Mouse (Mus musculus): Measurements from ENCODE around the gene Il1r1. TPM values are rescaled to one million over a fixed set of nuclear protein-coding genes. Genes with fewer than 3 reads are reported as not detected.

Gene Il1r1
- total RNA-seq, 2 experiments from 2014 or later, result 8.8 to 12.0 TPM

- no peak for DNase-seq
Measured at GRCm38 (mm10) chr1:40324457-40324856, 99.6 kb downstream of the Il1r1 start, which contains the start of gene Il1rl2. Il1rl2 (plus strand) TSS chr1:40324610.

- no peak for DNase-seq
Measured at GRCm38 (mm10) chr1:40324955-40325702, 100.2 kb downstream of the Il1r1 start.

DNA sequence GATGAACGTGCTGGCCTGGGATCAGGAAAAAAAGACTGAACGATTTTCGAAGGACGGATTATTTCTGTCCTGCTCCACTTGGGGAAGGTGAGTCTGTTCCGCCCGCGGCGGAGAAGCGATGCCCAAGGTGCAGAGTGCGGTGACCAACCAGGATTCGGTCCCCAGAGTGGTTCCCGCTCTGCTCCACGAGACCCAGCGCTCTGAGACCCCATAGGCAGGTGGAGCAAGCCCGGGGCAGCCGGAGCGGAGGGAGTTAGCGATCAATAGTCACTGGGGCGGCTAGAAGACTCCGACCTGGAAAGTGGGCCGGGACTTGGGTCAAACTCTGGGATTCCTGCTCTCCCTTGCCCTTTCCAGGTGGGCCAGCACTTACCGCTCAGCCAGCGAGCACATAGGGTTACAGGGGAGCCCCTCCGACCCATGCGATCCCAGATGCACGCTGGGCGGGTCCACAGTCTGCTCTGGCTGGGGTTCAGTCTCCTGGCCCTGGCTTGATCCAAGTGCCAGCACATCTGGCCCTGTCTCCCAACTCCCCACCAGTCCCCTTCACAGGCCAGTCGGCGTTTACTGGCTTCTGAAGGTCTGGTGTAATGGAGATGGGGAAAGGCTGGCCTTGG is 100.9 kb downstream of the Il1r1 start:
- DNase-seq, result no peak

DNA sequence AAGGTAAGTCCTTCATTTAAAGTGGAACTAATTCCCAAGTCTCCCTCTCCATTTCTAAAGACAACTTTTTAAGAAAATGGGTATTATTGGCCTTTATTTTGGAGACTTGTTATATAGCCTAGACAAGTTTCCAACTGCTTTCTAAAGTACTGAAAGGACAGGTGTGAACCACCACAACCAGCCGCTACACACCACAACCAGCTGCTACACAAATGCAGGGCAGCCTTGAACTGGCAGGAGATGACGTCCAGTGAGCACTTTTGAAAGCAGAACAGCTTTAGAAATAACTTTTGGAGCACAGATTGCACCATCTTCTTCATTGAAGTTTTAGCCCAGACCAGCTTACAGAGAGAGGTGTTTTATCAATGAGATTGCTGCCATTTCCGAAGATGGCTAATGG is 102.7 kb downstream of the Il1r1 start:
- DNase-seq, result no peak

DNA sequence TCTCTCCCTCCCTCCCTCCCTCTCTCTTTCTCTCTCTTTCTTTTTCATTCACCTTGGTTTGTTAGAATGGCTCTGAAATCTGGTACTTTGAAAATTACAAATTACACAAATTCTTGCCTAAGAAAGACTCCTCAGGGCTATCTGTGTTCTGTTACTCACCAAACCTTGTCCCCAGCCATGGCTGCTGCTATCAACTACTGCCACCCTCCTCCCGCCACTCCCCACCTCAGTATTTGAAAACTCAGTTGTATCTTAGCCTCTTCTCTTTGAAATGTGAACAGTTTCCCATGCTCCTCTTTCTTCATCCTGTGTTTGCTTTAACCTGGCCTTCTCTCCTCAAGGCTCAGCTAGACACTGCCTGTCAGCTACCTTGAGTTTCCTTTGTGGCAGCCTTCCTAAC is 104.6 kb downstream of the Il1r1 start:
- DNase-seq, result no peak

DNA sequence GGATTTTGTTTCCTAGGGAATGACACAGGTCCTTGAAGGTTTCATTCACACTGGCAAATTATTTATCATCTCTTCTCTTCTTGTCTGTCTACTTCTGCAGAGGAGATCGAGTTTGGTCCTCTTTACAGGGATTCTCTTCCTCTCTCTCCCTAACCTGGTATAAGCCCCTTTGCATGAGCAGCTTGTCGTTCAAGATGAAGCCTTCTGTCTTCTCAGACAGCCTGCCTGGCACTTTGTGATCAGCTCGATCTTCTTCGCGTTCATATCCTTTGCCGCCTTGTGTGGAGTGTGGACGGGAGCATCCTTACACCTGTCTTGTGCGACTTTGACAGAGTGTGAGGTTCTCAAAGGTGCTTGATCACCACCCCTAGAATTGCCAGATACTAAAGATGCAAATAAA is 105.3 kb downstream of the Il1r1 start:
- no peak for DNase-seq

- DNase-seq, result no peak
Measured at GRCm38 (mm10) chr1:40339346-40339745, 114.5 kb downstream of the Il1r1 start.

GRCm38 (mm10) chr1:40340102-40340501 is 115.2 kb downstream of the Il1r1 start:
- no peak for DNase-seq

DNA sequence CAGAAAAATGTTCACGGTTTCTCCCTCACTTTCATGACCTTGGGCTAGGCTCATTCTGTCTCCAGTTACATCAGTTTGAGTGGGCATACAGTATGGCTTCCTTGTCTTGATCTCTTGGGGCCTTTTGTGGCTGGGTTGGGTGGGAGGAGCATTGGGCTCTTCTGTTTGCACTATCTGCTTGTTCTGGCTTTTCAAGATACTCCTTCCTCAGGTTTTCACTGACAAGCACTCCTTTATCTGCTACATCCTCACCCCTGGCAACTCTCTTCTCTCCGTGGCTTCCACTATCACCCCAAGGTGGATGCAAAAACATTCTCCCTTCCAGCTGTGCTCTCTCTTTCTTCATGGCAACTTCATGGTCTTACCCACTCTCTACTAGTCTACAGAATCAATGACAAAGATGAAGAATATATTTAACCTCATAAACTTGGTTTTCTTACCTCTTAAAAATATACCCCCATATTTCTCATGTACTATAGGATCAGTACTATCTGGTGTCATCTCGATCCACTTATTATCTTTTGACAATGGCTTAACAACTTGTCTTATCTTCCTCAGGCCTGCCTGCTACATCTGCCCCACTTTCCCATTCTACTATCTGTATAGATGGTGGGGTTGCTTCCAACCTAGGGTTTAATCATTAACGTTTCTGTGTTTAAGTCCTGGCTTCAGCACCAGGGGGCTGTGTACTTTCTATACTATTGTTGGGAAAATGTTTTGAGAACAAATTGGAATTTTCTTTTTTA is 127.5 kb downstream of the Il1r1 start:
- no peak for DNase-seq

GRCm38 (mm10) chr1:40352904-40353286 is 128.0 kb downstream of the Il1r1 start:
- DNase-seq, result no peak

- no peak for DNase-seq
Measured at GRCm38 (mm10) chr1:40354665-40355064, 129.8 kb downstream of the Il1r1 start.

DNA sequence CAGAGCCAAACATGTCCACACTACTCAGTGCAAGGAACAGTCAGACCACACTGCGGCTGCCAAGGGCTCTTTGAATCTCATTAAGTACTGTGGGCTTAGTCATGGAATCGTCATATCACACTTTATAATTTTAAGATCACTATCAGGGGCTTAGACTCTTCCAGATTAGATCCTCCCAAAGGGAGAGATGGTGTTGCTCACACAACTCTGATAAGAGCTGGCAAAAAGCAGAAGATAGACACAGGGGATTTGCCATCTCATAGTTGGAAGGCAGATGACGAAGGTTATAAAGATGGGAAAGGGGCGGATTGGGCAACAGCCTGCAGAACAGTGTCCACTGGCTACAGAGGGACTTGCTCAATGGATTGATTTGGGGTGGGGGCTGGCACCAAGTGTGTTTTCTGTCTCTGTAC is 130.6 kb downstream of the Il1r1 start:
- no peak for DNase-seq

DNA sequence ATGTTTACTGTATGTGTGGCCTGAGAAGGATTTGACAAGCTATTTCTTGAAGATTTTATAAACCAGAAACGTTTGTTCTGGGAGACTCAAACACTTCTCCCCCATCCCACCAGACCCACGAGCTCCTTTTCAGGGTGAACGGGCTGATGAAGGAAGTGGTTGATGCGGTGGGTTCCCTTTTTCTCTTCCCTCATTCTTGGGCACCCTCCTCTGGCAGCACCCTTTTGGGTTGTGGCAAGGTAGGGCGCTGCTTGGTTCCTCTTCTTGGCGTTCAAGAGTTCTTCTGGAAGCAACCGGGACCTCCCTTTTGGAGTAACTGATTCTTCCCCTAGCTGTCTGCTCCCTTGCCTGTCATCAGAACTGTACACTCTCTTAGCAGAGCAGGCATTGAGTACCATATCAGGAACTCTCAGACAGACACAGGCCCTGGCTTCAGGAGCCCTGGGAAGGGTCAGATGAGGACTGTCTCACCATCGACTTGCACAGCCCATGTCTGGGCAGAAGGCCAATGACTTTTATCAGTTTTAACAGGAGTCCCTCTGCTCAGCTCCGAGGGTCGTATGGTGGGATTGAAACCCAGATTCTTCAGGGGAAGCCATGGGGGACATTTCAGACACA is 131.1 kb downstream of the Il1r1 start:
- no peak for DNase-seq

GRCm38 (mm10) chr1:40357921-40358320 is 133.0 kb downstream of the Il1r1 start:
- no peak for DNase-seq

DNA sequence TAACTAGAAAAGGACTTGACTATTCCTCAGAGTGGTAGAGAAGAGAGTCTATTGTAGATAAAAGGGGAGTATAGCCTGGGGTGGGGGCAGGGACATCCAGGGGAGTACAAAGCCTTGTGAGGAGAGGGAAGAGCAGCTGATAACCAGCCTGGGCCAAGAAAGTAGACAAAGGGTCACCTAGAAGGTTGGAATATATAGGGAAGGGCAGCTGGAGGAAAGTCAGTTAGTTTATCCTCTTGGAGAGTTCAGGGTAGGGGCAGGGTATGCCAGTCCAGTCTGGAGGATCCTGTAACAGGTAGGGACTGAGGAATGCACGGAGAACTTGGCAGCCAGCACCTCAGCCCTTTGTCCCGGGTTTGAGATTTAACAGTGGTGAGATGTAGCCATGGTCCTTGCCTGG is 133.5 kb downstream of the Il1r1 start:
- no peak for DNase-seq

- DNase-seq, result no peak
Measured at GRCm38 (mm10) chr1:40358771-40359181, 133.9 kb downstream of the Il1r1 start.

DNA sequence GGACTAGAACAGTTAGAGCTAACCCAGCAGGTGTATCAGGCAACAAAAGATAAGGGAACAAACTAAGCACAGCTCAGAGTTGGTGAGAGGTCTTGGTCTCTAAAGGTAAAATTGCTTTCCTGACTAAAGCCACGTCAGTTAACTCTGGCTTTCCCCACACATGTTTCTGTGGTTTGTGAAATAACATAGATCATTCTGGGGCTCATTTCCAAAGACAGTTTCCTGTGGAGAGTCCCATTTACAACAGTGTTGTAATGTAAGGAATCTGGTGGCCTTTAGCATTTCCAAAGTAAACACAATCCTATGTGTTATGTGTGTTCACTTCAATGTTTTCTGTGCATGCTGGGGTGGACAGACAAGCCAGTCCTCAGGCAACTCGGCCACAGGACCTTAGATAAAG is 134.9 kb downstream of the Il1r1 start:
- no peak for DNase-seq

- DNase-seq, result no peak
Measured at GRCm38 (mm10) chr1:40360969-40361368, 136.1 kb downstream of the Il1r1 start.

- no peak for DNase-seq
Measured at GRCm38 (mm10) chr1:40361596-40361995, 136.7 kb downstream of the Il1r1 start.

DNA sequence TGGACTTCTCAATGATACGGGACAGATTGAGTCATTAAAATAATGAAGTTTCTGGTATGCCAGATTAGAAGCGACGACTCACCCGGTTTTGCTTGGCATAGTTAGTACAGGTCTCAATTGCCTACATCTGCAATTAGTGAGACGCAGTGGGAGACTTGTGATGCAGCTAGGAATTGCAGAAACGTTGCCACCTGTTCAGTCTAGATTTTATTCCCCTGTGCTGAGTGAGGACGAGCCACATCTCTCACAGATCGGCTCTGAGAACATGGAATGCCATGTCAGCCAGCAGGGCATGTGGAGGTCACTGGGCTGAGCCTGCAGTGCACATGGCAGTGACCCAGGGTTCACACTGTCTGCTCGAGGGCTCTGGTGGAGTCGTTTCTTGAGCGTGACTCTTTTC is 137.9 kb downstream of the Il1r1 start:
- no peak for DNase-seq

Measured in layer of hippocampus, postnatal 36 days (tissue).